8 mouse cellular contexts compared by ENCODE assay signal in the genomic region with DNA sequence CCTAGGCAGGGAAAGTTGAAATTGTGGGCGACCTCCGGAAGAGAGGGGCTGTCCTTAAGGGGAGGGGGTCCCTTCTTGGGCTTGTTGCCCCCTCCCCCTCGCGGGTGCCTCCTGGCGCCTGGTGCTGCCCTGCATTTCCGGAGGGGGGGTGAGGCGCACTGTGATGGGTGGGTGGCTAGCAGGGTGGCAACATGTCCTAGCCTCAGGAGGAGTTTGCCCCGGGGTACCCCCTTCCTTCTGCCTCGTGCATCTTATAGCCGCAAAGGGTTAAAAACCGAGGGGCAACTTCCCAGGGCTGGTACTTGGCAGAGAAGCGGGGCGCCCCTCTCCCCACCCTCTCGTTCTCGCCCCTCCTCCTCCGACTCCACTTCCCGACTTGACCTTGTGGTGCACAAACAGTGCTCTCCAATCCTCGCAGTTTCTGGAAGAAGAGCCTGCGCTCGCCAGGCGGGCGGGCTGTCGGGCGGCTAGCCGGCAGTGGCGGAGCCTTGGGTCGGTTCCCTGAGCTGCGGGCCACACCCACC. TPM values are rescaled to one million over a fixed set of nuclear protein-coding genes. Genes with fewer than 3 reads are reported as not detected.
DNase-seq lines count a peak whose midpoint lies in the region; ATAC-seq and TF ChIP-seq lines count a peak whose summit lies in the region.

No protein-coding gene starts in this region.

- H3K27me3 ChIP-seq in forebrain, embryonic 15.5 days = peaks cover 7% of the 10 kb centered on the region; the same call in 1 of the 2 replicates
- H3K27me3 ChIP-seq in neural tube, embryonic 15.5 days (replicated peaks) = peaks cover 15% of the 10 kb centered on the region

- ATAC-seq in forebrain, embryonic 15.5 days (replicated peaks) = peak; percentile 14
- peak; percentile 11; the same call in 1 of the 2 replicates for ATAC-seq in neural tube, embryonic 15.5 days (ENCODE audit: low FRiP score)

- intact Hi-C loops in heart, postnatal 36 days (cut with DNase I) = loop anchor here (1.0 to 2.0 kb wide), 5 partner anchors 23 to 140 kb away; a partner anchor contains a TSS

- H3K27ac ChIP-seq in forebrain, embryonic 15.5 days (replicated peaks) = 0 out of 2 replicates have a peak overlapping the region, but pooled peaks have one; percentile 13
- peak overlapping the region; percentile 100 for H3K27ac ChIP-seq in layer of hippocampus, adult 2 months
- peak overlapping the region; percentile 72 for H3K27ac ChIP-seq in neural tube, embryonic 15.5 days (replicated peaks)

- H3K4me1 ChIP-seq in forebrain, embryonic 15.5 days = peaks cover 25% of the 10 kb centered on the region
- peaks cover 32% of the 10 kb centered on the region for H3K4me1 ChIP-seq in neural tube, embryonic 15.5 days

- H3K9ac ChIP-seq in forebrain, embryonic 15.5 days (replicated peaks) = peak overlapping the region; percentile 76
- H3K9ac ChIP-seq in neural tube, embryonic 15.5 days (replicated peaks) = peak overlapping the region; percentile 54

- no peaks in the 10 kb centered on the region for H3K36me3 ChIP-seq in forebrain, embryonic 15.5 days
- no peaks in the 10 kb centered on the region for H3K36me3 ChIP-seq in neural tube, embryonic 15.5 days

- TF ChIP-seq CTCF in layer of hippocampus, adult 2 months (conservative IDR thresholded peaks at IDR 0.05) = peak; percentile 17; the same call in 1 of the 2 replicates

- H3K4me2 ChIP-seq in forebrain, embryonic 15.5 days (replicated peaks) = peak overlapping the region; percentile 100
- H3K4me2 ChIP-seq in neural tube, embryonic 15.5 days = peak overlapping the region; percentile 85

- H3K9me3 ChIP-seq in forebrain, embryonic 15.5 days = no peaks in the 10 kb centered on the region
- H3K9me3 ChIP-seq in neural tube, embryonic 15.5 days (replicated peaks) = no peaks in the 10 kb centered on the region

- H3K4me3 ChIP-seq in forebrain, embryonic 15.5 days = peak overlapping the region; percentile 82
- H3K4me3 ChIP-seq in layer of hippocampus, adult 2 months = peak overlapping the region; percentile 89
- H3K4me3 ChIP-seq in neural tube, embryonic 15.5 days (replicated peaks) = peak overlapping the region; percentile 54

- peak; percentile 51 to 66 for DNase-seq in CD8-positive naive resting alpha-beta T cell, adult 2 months (ENCODE audit: low read depth in 2 of 2, low spot score in 2 of 2)
- DNase-seq in cerebellum, adult 11 months = peak; percentile 77
- peak; percentile 84 to 90 for DNase-seq in heart, postnatal 36 days
- DNase-seq in layer of hippocampus, adult 2 months (ENCODE audit: low spot score in 2 of 2) = peak; percentile 61
- peak; percentile 93 to 95 for DNase-seq in lung, adult 18-20 months
- peak; percentile 79 to 86 for DNase-seq in thymus, adult 18-20 months

- WGBS in forebrain, embryonic 15.5 days = 0% methylated on average over 27 of the region's 28 CpGs
- WGBS in neural tube, embryonic 15.5 days = under 1% methylated on average over 28 of the region's 28 CpGs

RNA-seq across cellular contexts. Expression of a gene that starts 1.1 kb away (rescaled TPM):
- polyA plus RNA-seq in forebrain, embryonic 15.5 days (2015; fragmentation: Nextera tagmentation; extraction: Ambion mirVana) = 0.45 and 0.47 TPM in 2 replicates
- 10 to 100 TPM in 1 of 2 experiments, 1 to 10 TPM in 1; 9.2 to 11.1 TPM for total RNA-seq in heart, postnatal 36 days (2021)
- 10 to 100 TPM; 39.2 to 42.1 TPM for total RNA-seq in layer of hippocampus, adult 2 months (2021)
- 0.69 and 1.6 TPM in 2 replicates for polyA plus RNA-seq in neural tube, embryonic 15.5 days (2015; fragmentation: Nextera tagmentation; extraction: Ambion mirVana)

Comparison
In these comparisons a context has a peak if more than half of its experiments do, and no peak if none do; other contexts are left out.
1. Peak in every context shown above with its lines: DNase-seq, ATAC-seq, H3K4me3 ChIP-seq and H3K27ac ChIP-seq.
2. H3K27ac ChIP-seq: peak in every context shown above with its lines; median percentile 100 in layer of hippocampus, adult 2 months; 72 in neural tube, embryonic 15.5 days; 13 in forebrain, embryonic 15.5 days.